Mouse (Mus musculus): ENCODE results near the gene Tpgs1.

Tpgs1 gene

GRCm38 (mm10) chr10:79712499-79713126, 43.4 kb downstream of the Tpgs1 start:
- peak; percentile 76 to 77 for DNase-seq (ENCODE audit: low spot score in 2 of 2)

- DNase-seq (ENCODE audit: low spot score in 2 of 2) = no peak
Measured at GRCm38 (mm10) chr10:79713163-79713562, 44.0 kb downstream of the Tpgs1 start.

- no peak for DNase-seq (ENCODE audit: low spot score in 2 of 2)
Measured at GRCm38 (mm10) chr10:79714996-79715395, 45.8 kb downstream of the Tpgs1 start.

GRCm38 (mm10) chr10:79716254-79716987, 47.3 kb downstream of the Tpgs1 start, which contains the start of gene Hcn2:
Hcn2 (plus strand) TSS chr10:79716634.
- DNase-seq (ENCODE audit: low spot score in 2 of 2) = no peak

- DNase-seq (ENCODE audit: low spot score in 2 of 2) = peak in 1 of 2 experiments; percentile 44
Measured at GRCm38 (mm10) chr10:79716988-79717355, 47.8 kb downstream of the Tpgs1 start.

- no peak for DNase-seq (ENCODE audit: low spot score in 2 of 2)
Measured at GRCm38 (mm10) chr10:79717640-79718357, 48.6 kb downstream of the Tpgs1 start.

GRCm38 (mm10) chr10:79721089-79721488, 51.9 kb downstream of the Tpgs1 start:
- no peak for DNase-seq (ENCODE audit: low spot score in 2 of 2)

- DNase-seq (ENCODE audit: low spot score in 2 of 2) = no peak
Measured at GRCm38 (mm10) chr10:79723047-79723446, 53.9 kb downstream of the Tpgs1 start.

- no peak for DNase-seq (ENCODE audit: low spot score in 2 of 2)
Measured at GRCm38 (mm10) chr10:79723692-79724091, 54.5 kb downstream of the Tpgs1 start.

All from frontal cortex, postnatal 25 days (tissue).